In the genomic region with DNA sequence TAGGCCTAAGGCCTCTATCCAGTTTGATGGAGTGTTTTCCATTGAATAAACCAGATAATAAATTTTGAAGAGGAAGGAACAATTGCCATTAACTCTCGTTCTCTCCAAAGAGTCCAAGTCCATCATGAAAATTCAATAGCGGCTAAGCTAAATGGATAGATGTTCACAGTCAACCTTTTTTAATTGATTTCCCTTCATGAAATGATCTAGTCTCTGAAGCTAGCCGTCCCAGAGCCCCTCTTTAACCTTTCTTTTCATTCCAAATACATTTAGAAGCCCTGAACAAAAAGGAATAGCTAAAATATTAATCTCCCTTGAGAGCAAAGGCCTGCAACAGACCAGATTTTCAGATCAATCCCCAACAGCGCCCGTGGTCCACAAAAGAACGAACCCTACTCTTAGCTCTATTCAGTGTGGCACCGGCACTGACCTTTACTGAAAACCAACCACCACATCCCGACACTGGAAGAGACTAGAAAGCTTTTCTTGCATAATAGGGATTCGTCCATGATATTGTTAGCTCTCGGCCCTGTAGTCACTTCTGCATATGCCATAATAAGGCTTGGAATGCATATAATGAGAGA, we compare ENCODE assay signal across 18 mouse cellular contexts.
DNase-seq lines count a peak whose midpoint lies in the region; ATAC-seq lines count a peak whose summit lies in the region.
"Had no signal": no experiment of that assay in that cellular context is flagged by ENCODE, and none has a peak within 500 bp of the region (broad histone marks: within the 10 kb centered on the region; RNA-seq: fewer than 3 reads in every experiment).

No protein-coding gene starts in this region.

- no peak overlapping the region for H3K4me3 ChIP-seq in hindbrain, embryonic 11.5 days (ENCODE audit: low read depth, low read length)
- no peak overlapping the region for H3K4me3 ChIP-seq in hindbrain, embryonic 16.5 days (ENCODE audit: low read length)
- no peak overlapping the region for H3K4me3 ChIP-seq in embryonic facial prominence, embryonic 11.5 days (ENCODE audit: low read depth, low read length)
- no peak overlapping the region for H3K4me3 ChIP-seq in hindbrain, embryonic 14.5 days (replicated peaks; ENCODE audit: low read length)
- H3K4me3 ChIP-seq in neural tube, embryonic 13.5 days: no peak overlapping the region
- H3K4me3 ChIP-seq: kidney, embryonic 15.5 days had no signal

- peak; percentile 44 for DNase-seq in hindbrain, embryonic 11.5 days (ENCODE audit: low spot score)
- DNase-seq in embryonic facial prominence, embryonic 11.5 days (ENCODE audit: low spot score): peak; percentile 22
- DNase-seq in hindbrain, embryonic 14.5 days (ENCODE audit: low spot score): no peak
- DNase-seq in layer of hippocampus, postnatal 36 days: no peak
- no peak for DNase-seq in right cerebral cortex, adult 2 months (ENCODE audit: low spot score in 2 of 2)
- DNase-seq: B cell, adult 2 months; cerebellum, adult 8-10 months; gastrocnemius, postnatal 36 days; heart, postnatal 14 days; lung, adult 2 months; lung, postnatal 36 days had no signal

- no peaks in the 10 kb centered on the region for H3K9me3 ChIP-seq in hindbrain, embryonic 11.5 days (ENCODE audit: control insufficient read depth, low read length)
- no peaks in the 10 kb centered on the region for H3K9me3 ChIP-seq in hindbrain, embryonic 16.5 days (ENCODE audit: control insufficient read depth, low read length)
- no peaks in the 10 kb centered on the region for H3K9me3 ChIP-seq in embryonic facial prominence, embryonic 11.5 days (replicated peaks; ENCODE audit: control insufficient read depth, low read length)
- H3K9me3 ChIP-seq in hindbrain, embryonic 14.5 days (ENCODE audit: control insufficient read depth, low read length): no peaks in the 10 kb centered on the region
- H3K9me3 ChIP-seq in neural tube, embryonic 13.5 days: no peaks in the 10 kb centered on the region
- H3K9me3 ChIP-seq: kidney, embryonic 15.5 days had no signal

- H3K4me2 ChIP-seq in hindbrain, embryonic 11.5 days (replicated peaks; ENCODE audit: low read depth, low read length): no peak overlapping the region
- H3K4me2 ChIP-seq in hindbrain, embryonic 16.5 days (ENCODE audit: low read length): no peak overlapping the region
- no peak overlapping the region for H3K4me2 ChIP-seq in embryonic facial prominence, embryonic 11.5 days (ENCODE audit: low read depth, low read length)
- H3K4me2 ChIP-seq in hindbrain, embryonic 14.5 days (replicated peaks): no peak overlapping the region
- H3K4me2 ChIP-seq in neural tube, embryonic 13.5 days: no peak overlapping the region
- H3K4me2 ChIP-seq: heart, embryonic 11.5 days; kidney, embryonic 15.5 days; liver, embryonic 11.5 days had no signal

- H3K27ac ChIP-seq in hindbrain, embryonic 11.5 days (ENCODE audit: low read depth, low read length): peak overlapping the region; percentile 70
- no peak overlapping the region; the same call in 1 of the 2 replicates for H3K27ac ChIP-seq in hindbrain, embryonic 16.5 days (ENCODE audit: low read depth, low read length)
- H3K27ac ChIP-seq in embryonic facial prominence, embryonic 11.5 days (replicated peaks; ENCODE audit: low read depth, low read length): no peak overlapping the region
- H3K27ac ChIP-seq in hindbrain, embryonic 14.5 days: 0 out of 2 replicates have a peak overlapping the region, but pooled peaks have one; percentile 23
- H3K27ac ChIP-seq in neural tube, embryonic 13.5 days (replicated peaks): peak overlapping the region; percentile 62

- 35% methylated on average over 10 of the region's 10 CpGs for WGBS in hindbrain, embryonic 11.5 days
- 34% methylated on average over 10 of the region's 10 CpGs for WGBS in hindbrain, embryonic 16.5 days
- WGBS in embryonic facial prominence, embryonic 11.5 days: 70% methylated on average over 10 of the region's 10 CpGs
- WGBS in hindbrain, embryonic 14.5 days: 25% methylated on average over 10 of the region's 10 CpGs
- 25% methylated on average over 10 of the region's 10 CpGs for WGBS in neural tube, embryonic 13.5 days

- H3K9ac ChIP-seq in hindbrain, embryonic 11.5 days (ENCODE audit: low read depth, low read length): no peak overlapping the region
- H3K9ac ChIP-seq in hindbrain, embryonic 16.5 days (ENCODE audit: low read depth, low read length): no peak overlapping the region
- no peak overlapping the region for H3K9ac ChIP-seq in embryonic facial prominence, embryonic 11.5 days (replicated peaks; ENCODE audit: low read length)
- no peak overlapping the region for H3K9ac ChIP-seq in hindbrain, embryonic 14.5 days
- H3K9ac ChIP-seq in neural tube, embryonic 13.5 days: no peak overlapping the region
- H3K9ac ChIP-seq: kidney, embryonic 15.5 days had no signal

- peaks cover 20% of the 10 kb centered on the region for H3K27me3 ChIP-seq in hindbrain, embryonic 11.5 days (ENCODE audit: control insufficient read depth, insufficient read depth, low read length)
- H3K27me3 ChIP-seq in hindbrain, embryonic 16.5 days (replicated peaks; ENCODE audit: control insufficient read depth, insufficient read depth, low read length): no peaks in the 10 kb centered on the region
- H3K27me3 ChIP-seq in embryonic facial prominence, embryonic 11.5 days (ENCODE audit: control insufficient read depth, insufficient read depth, low read length): no peaks in the 10 kb centered on the region
- no peaks in the 10 kb centered on the region; the same call in 1 of the 2 replicates for H3K27me3 ChIP-seq in hindbrain, embryonic 14.5 days (ENCODE audit: control insufficient read depth, insufficient read depth, low read length)
- H3K27me3 ChIP-seq in neural tube, embryonic 13.5 days: peaks cover 6% of the 10 kb centered on the region; the same call in 1 of the 2 replicates
- H3K27me3 ChIP-seq: kidney, embryonic 15.5 days; Patski had no signal

- peaks cover 28% of the 10 kb centered on the region for H3K4me1 ChIP-seq in hindbrain, embryonic 11.5 days (replicated peaks; ENCODE audit: control insufficient read depth, insufficient read depth, low read length)
- peaks cover 52% of the 10 kb centered on the region for H3K4me1 ChIP-seq in hindbrain, embryonic 16.5 days (ENCODE audit: control insufficient read depth, insufficient read depth, low read depth, low read length)
- peaks cover 4% of the 10 kb centered on the region for H3K4me1 ChIP-seq in embryonic facial prominence, embryonic 11.5 days (ENCODE audit: control insufficient read depth, insufficient read depth, low read length)
- peaks cover 85% of the 10 kb centered on the region for H3K4me1 ChIP-seq in hindbrain, embryonic 14.5 days (replicated peaks; ENCODE audit: control insufficient read depth, insufficient read depth, low read length)
- peaks cover 88% of the 10 kb centered on the region for H3K4me1 ChIP-seq in neural tube, embryonic 13.5 days (replicated peaks)

- H3K36me3 ChIP-seq in hindbrain, embryonic 11.5 days (ENCODE audit: control insufficient read depth, insufficient read depth, low read length): no peaks in the 10 kb centered on the region
- no peaks in the 10 kb centered on the region for H3K36me3 ChIP-seq in hindbrain, embryonic 16.5 days (ENCODE audit: control insufficient read depth, insufficient read depth, low read length)
- no peaks in the 10 kb centered on the region for H3K36me3 ChIP-seq in embryonic facial prominence, embryonic 11.5 days (replicated peaks; ENCODE audit: control insufficient read depth, insufficient read depth, low read depth, low read length)
- no peaks in the 10 kb centered on the region for H3K36me3 ChIP-seq in hindbrain, embryonic 14.5 days (replicated peaks; ENCODE audit: control insufficient read depth, insufficient read depth)
- H3K36me3 ChIP-seq in neural tube, embryonic 13.5 days: no peaks in the 10 kb centered on the region
- H3K36me3 ChIP-seq: kidney, embryonic 15.5 days had no signal

- ATAC-seq in hindbrain, embryonic 11.5 days (ENCODE audit: low FRiP score): peak; percentile 26
- ATAC-seq in hindbrain, embryonic 16.5 days: no peak
- no peak for ATAC-seq in embryonic facial prominence, embryonic 11.5 days (replicated peaks; ENCODE audit: insufficient number of reproducible peaks, low FRiP score, low TSS enrichment, low read depth)
- no peak for ATAC-seq in hindbrain, embryonic 14.5 days (ENCODE audit: low FRiP score)
- ATAC-seq in neural tube, embryonic 13.5 days (ENCODE audit: low read depth): no peak
- ATAC-seq: intestine, embryonic 16.5 days; Patski had no signal

Comparison
In these comparisons a context has a peak if more than half of its experiments do, and no peak if none do; other contexts are left out.
1. DNase-seq: peak in hindbrain, embryonic 11.5 days (single experiment) and embryonic facial prominence, embryonic 11.5 days (single experiment); none in hindbrain, embryonic 14.5 days (single experiment), layer of hippocampus, postnatal 36 days (0 of 2) and right cerebral cortex, adult 2 months (0 of 2).
2. H3K27ac ChIP-seq: peak in hindbrain, embryonic 11.5 days (single experiment), hindbrain, embryonic 14.5 days (single experiment) and neural tube, embryonic 13.5 days (single experiment); none in hindbrain, embryonic 16.5 days (single experiment) and embryonic facial prominence, embryonic 11.5 days (single experiment).